Mouse (Mus musculus) layer of hippocampus, adult 9-10 months (tissue): ENCODE measurements around the gene Rab37.

ENCODE experiments used
- DNase-seq: peaks from one replicate; pipeline ENCODE4 v3.0.0; 2022; ENCODE audit warnings: low spot score

Gene Rab37

DNA sequence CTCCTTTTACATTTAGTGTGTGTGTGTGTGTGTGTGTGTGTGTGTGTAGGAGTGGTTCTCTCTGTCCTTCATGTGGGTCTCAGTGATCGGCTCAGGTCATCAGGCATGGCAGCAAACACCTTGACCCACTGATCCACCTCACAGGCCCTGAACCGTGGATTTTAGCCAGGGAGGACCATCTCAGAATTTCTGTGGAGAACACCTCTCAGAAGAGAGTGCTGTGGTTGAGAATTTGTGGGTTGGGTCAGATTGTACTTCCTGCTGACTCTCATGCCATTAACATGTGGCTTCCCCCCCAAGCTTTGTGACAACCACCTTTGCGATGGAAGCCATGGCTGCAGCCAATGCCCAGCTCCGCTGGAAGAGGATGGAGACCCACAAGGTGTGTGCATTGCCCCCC lies 109.3 kb downstream of the Rab37 start:
- DNase-seq = no peak

DNA sequence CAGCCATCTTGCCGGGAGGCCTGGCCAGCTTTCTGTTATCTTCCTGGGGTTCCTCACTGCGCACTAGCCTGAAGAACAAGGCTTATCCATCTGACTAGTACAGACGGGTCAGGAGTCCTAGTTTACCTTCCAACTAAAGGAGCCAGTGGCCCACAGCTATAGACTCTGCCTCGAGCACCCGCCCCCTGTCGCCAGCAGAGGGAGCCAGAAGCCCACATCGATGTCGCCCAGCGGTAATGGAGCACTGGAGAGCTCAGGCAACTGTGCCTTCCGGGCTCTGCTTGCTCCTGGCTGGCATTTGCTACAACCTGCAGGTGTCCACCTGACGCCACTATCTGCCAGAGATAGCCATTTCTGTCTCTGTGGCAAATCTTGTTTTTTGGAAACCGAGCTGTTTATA lies 111.1 kb downstream of the Rab37 start:
- DNase-seq = no peak

DNA sequence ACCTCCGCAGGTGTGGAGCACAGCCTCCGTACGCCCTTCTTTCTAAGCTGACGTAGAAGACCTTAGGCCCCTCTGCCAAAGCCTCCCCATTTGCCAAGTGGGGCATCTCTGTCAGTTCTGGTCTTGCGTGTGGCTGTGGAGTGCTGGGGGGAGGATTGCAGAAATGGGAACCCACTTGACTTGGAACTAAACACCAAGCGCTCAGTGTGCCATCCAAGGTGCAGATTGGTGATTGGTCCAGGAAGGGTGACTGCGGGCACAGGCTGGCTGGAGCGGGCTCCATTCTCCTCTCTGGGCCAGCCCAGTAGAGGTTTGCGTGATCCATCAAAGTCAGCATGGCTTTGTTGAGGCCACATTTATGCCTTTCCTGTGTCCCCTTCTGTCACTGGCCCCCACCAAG lies 111.5 kb downstream of the Rab37 start:
- DNase-seq = no peak

DNA sequence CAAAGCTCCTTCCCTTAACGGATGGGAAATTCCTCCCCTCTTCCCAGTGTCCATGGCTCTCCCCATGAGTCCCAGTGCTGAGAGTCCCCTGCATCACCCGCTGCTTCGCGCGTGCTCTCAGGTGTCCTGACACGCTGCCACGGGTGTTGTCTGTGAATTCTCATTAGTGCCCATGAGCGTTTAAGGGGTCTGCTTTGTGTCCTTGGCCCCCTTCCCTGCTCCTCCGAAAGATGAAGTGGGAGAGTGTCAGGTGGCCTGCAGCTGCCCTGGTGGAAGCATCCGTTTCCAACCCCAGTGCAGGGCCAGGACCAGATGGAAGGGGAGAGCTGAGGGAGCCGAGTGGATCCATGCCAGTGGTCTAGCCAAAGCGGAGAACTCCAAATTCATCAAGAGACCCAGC lies 116.9 kb downstream of the Rab37 start:
- no peak for DNase-seq

DNA sequence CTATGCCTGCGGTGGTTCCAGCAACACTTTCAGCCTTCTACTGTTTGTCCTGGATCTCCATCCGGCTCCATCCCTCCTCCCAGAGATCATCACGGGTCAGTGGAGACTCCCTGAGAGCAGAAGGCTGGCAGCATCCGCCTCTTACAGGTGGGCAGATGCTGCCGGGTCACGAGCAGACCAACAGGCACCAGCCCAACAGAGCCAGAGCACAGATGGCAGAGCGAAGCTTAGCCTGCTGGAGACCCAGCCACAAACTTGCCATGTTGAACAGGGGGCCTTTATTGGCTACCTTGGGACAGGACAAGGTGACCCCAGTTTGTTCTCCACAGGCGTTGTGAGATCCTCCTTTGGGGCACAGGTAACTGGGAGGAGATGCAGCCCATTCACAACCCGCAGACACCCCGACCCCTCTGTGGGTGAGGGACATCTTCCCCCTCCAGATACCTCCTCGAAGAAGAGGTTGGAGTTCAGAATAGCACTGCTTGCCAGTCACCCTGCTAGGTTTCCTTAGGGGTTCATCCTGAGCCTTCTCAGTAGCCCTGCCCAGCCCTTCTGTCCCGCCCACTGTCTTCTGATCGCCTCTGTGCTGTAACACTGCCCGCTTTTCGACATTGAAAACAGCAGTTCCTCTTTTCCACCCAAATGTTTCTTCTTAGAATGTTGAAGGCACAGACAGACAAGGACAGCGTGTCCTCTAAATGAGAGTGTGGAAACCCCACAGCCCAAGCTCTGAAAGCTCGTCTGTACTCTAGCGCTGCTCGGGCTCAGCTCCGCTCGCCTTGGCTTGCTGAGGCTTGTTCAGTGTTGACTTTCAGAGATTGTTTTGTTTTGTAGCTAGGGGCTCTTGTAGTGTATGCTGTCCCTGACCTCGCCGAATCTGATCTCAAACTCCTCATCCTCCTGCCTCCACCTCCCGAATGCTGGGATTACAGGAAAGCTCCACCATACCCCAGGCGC lies 117.8 kb downstream of the Rab37 start:
- no peak for DNase-seq

DNA sequence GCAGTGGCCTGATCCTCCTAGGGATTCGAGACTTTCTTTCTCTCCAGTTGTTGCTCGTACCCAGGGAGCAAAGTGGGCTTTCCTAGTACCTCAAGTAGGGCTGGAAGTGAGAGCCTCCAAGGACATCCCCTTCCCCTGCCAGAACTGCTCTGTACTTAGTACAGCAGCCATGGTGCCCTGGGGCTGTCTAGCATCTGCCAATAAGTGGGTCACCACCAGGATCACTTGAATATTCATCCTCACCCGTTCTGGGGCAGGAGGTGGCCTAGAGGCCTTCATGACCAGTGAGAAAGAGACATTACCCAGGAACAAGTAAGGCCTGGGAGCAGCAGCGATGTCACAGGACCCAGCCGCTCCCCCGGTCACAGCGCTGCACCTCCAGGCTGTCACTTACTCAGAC lies 118.7 kb downstream of the Rab37 start:
- no peak for DNase-seq
